8 mouse cellular contexts compared by ENCODE assay signal in the genomic region with DNA sequence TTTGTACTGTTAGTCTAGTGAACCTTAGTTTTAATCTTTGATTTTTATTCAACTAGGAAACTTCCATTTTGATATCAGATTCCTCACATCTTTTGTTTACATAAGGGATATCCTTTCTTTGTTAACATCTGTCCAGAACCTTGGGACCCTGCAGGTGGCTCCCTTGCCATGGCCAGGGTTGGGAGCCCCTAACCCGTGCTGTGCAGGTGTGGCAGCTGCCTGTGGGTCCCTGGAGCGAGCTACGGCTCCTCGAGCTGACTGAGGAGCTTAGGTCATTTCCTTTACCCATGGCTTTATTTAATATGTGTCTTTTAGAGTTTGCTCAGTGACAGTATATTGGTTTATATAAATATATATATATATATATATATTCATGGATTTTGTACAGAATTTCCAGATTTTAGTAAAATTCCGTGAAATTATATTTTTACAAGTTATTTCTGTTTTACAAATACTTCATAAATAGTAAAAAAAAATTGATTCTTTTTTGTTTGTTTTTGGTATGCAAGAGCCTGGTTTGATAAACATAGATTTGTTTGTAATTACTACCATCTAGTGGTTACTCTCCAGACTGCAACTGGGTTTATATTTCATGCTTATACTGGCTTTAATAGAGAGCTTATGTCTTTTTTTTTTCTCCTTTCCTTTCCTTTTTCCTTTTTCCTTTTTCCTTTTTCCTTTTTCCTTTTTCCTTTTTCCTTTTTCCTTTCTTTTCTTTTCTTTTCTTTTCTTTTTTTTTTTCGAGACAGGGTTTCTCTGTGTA. TPM values are rescaled to one million over a fixed set of nuclear protein-coding genes. Genes with fewer than 3 reads are reported as not detected.
DNase-seq lines count a peak whose midpoint lies in the region; TF ChIP-seq lines count a peak whose summit lies in the region.

No protein-coding gene starts in this region.

- H3K36me3 ChIP-seq in MEL (ENCODE audit: control insufficient read depth in 1 of 2, insufficient read depth in 2 of 2, low read length in 2 of 2), result peaks cover 0 to 2% of the 10 kb centered on the region in 2 experiments; a peak in 1 of 4 replicates

- no peak overlapping the region for H3K27ac ChIP-seq in layer of hippocampus, adult 2 months
- H3K27ac ChIP-seq in MEL (ENCODE audit: control insufficient read depth, low read depth, low read length), result no peak overlapping the region

- H3K4me3 ChIP-seq in layer of hippocampus, adult 2 months, result no peak overlapping the region
- H3K4me3 ChIP-seq in MEL (ENCODE audit: control insufficient read depth in 1 of 2, insufficient read depth in 1 of 2, low read depth in 2 of 2, low read length in 2 of 2), result no peak overlapping the region

- intact Hi-C loops in gastrocnemius, postnatal 36 days (cut with DNase I), result loop anchor here (2.0 kb wide), 1 partner anchor 63 kb away; no protein-coding TSS in a partner anchor

- H3K79me2 ChIP-seq in MEL (ENCODE audit: control insufficient read depth, insufficient read depth, low read length, poor library complexity), result no peaks in the 10 kb centered on the region

- peak in 1 of 2 experiments; percentile 51 for DNase-seq in layer of hippocampus, adult 2 months (ENCODE audit: low spot score in 2 of 2)
- DNase-seq in layer of hippocampus, postnatal 36 days, result no peak
- DNase-seq in MEL (ENCODE audit: low read depth, low spot score), result peak; percentile 71
- DNase-seq in embryo, embryonic 10 days (ENCODE audit: low spot score), result peak; percentile 50
- peak; percentile 56 for DNase-seq in lung, postnatal 25 days (ENCODE audit: low spot score)
- DNase-seq in adrenal gland, postnatal 10 days, result no peak
- DNase-seq in spleen, postnatal 10 days (ENCODE audit: low spot score in 2 of 2), result no peak
- DNase-seq in gastrocnemius, postnatal 36 days, result no peak

- 0 out of 4 replicates have a peak, but pooled peaks cover 0 to 2% of the 10 kb centered on the region in 2 experiments for H3K4me1 ChIP-seq in MEL (ENCODE audit: control insufficient read depth in 1 of 2, insufficient read depth in 2 of 2, low read length in 2 of 2)

- no peak for TF ChIP-seq EP300 in MEL (IDR thresholded peaks at IDR 0.05; ENCODE audit: low read depth in 1 of 2, low read length in 2 of 2)

- peak; percentile 84 for TF ChIP-seq CTCF in layer of hippocampus, adult 2 months (conservative IDR thresholded peaks at IDR 0.05)
- peak in 2 of 3 experiments; percentile 13 to 60; a peak in 4 of 6 replicates for TF ChIP-seq CTCF in MEL (IDR thresholded peaks at IDR 0.05 in 2 of 3, conservative IDR thresholded peaks at IDR 0.05 in 1 of 3; ENCODE audit: control insufficient read depth in 1 of 3, insufficient read depth in 1 of 3, low read depth in 2 of 3, low read length in 3 of 3, poor library complexity in 1 of 3, severe bottlenecking in 1 of 3)

- H3K9ac ChIP-seq in MEL (ENCODE audit: control insufficient read depth, low read depth, low read length, poor library complexity, severe bottlenecking), result no peak overlapping the region

- H3K9me3 ChIP-seq in MEL (replicated peaks; ENCODE audit: insufficient read depth, low read length), result no peaks in the 10 kb centered on the region

- TF ChIP-seq RAD21 in MEL (IDR thresholded peaks at IDR 0.05; ENCODE audit: low read depth, low read length), result peak; percentile 78

- TF ChIP-seq POLR2A in MEL (IDR thresholded peaks at IDR 0.05; ENCODE audit: control insufficient read depth in 1 of 2, insufficient read depth in 1 of 2, low read depth in 1 of 2, low read length in 2 of 2, poor library complexity in 1 of 2), result no peak

- H3K27me3 ChIP-seq in MEL (ENCODE audit: control insufficient read depth in 1 of 2, insufficient read depth in 2 of 2, low read length in 2 of 2), result no peaks in the 10 kb centered on the region

TF ChIP-seq in MEL, 35 proteins besides CTCF, POLR2A, EP300 and RAD21:
- peak; percentile 58; the same call in 1 of the 2 replicates for TF ChIP-seq ZC3H11A (IDR thresholded peaks at IDR 0.05; ENCODE audit: low read depth, low read length)
- TF ChIP-seq MAFK (IDR thresholded peaks at IDR 0.05; ENCODE audit: borderline replicate concordance, low read depth, low read length), result no peak
- peak; percentile 63 for TF ChIP-seq SMC3 (IDR thresholded peaks at IDR 0.05; ENCODE audit: low read depth, low read length)

RNA-seq across cellular contexts. Expression of gene Ndfip2, which starts 37.6 kb away (rescaled TPM):
- 10 to 100 TPM; 80.1 to 82.4 TPM for total RNA-seq in layer of hippocampus, adult 2 months (2021)
- total RNA-seq in layer of hippocampus, postnatal 36 days (2021), result 10 to 100 TPM; 82.1 to 87.4 TPM
- total RNA-seq in MEL (2012; rRNA removed), result 13.7 and 16.6 TPM in 2 replicates
- 10 to 100 TPM in 1 of 2 experiments, not detected in 1; 26.3 TPM for polyA plus RNA-seq in MEL (2012; ENCODE audit: insufficient read depth in 1 of 2, insufficient read length in 2 of 2, low read depth in 1 of 2, low replicate concordance in 2 of 2, missing spikeins in 1 of 2)
- total RNA-seq in adrenal gland, postnatal 10 days (2021), result 10 to 100 TPM; 32.8 to 34.3 TPM
- 10 to 100 TPM; 12.8 to 12.9 TPM for total RNA-seq in gastrocnemius, postnatal 36 days (2021)

Comparison
In these comparisons a context has a peak if more than half of its experiments do, and no peak if none do; other contexts are left out.
1. DNase-seq: peak in MEL (single experiment), embryo, embryonic 10 days (single experiment) and lung, postnatal 25 days (single experiment); none in layer of hippocampus, postnatal 36 days (0 of 2), adrenal gland, postnatal 10 days (single experiment), spleen, postnatal 10 days (0 of 2) and gastrocnemius, postnatal 36 days (0 of 2).